In genomic region chr5:102993951-102994350, GRCm38 (mm10) we compare ENCODE assay signal across 15 mouse cellular contexts.
DNase-seq lines count a peak whose midpoint lies in the region; ATAC-seq and TF ChIP-seq lines count a peak whose summit lies in the region.
"Had no signal": no experiment of that assay in that cellular context is flagged by ENCODE, and none has a peak within 500 bp of the region (broad histone marks: within the 10 kb centered on the region; RNA-seq: fewer than 3 reads in every experiment).

No protein-coding gene starts in this region.

- no peaks in the 10 kb centered on the region for H3K36me3 ChIP-seq in heart, postnatal 0 days (replicated peaks; ENCODE audit: control insufficient read depth, insufficient read depth, low read length)
- H3K36me3 ChIP-seq in heart, adult 2 months (ENCODE audit: control insufficient read depth, insufficient read depth, low read length), result no peaks in the 10 kb centered on the region
- H3K36me3 ChIP-seq in lung, postnatal 0 days (ENCODE audit: insufficient read depth, low read length), result no peaks in the 10 kb centered on the region
- H3K36me3 ChIP-seq: heart, embryonic 13.5 days had no signal

- intact Hi-C loops in heart, adult 2 months (cut with DNase I), result no loop called here

- no peak for TF ChIP-seq CTCF in heart, postnatal 0 days (IDR thresholded peaks at IDR 0.05; ENCODE audit: low read depth)
- TF ChIP-seq CTCF in heart, adult 2 months (IDR thresholded peaks at IDR 0.05), result no peak
- TF ChIP-seq CTCF in lung, postnatal 0 days (IDR thresholded peaks at IDR 0.05), result no peak
- TF ChIP-seq CTCF in lung, adult 2 months (IDR thresholded peaks at IDR 0.05; ENCODE audit: insufficient read depth, low read length), result no peak

- no peak overlapping the region for H3K4me3 ChIP-seq in heart, postnatal 0 days (ENCODE audit: low read depth, low read length)
- no peak overlapping the region for H3K4me3 ChIP-seq in heart, adult 2 months
- H3K4me3 ChIP-seq in lung, postnatal 0 days (ENCODE audit: low read depth, low read length), result no peak overlapping the region
- H3K4me3 ChIP-seq in lung, adult 2 months (replicated peaks; ENCODE audit: extremely low read depth, low read depth, low read length), result no peak overlapping the region
- H3K4me3 ChIP-seq: forebrain, embryonic 13.5 days; heart, embryonic 13.5 days; left cerebral cortex, adult 2 months; megakaryocyte, embryonic 14.5 days; neural tube, embryonic 12.5 days had no signal

- no peak overlapping the region for H3K27ac ChIP-seq in heart, postnatal 0 days (ENCODE audit: low read depth)
- H3K27ac ChIP-seq in heart, adult 2 months, result no peak overlapping the region
- H3K27ac ChIP-seq in lung, postnatal 0 days (ENCODE audit: low read length), result no peak overlapping the region
- H3K27ac ChIP-seq: forebrain, embryonic 13.5 days; heart, embryonic 13.5 days; left cerebral cortex, adult 2 months; neural tube, embryonic 12.5 days had no signal

- no peaks in the 10 kb centered on the region for H3K27me3 ChIP-seq in heart, postnatal 0 days (ENCODE audit: control insufficient read depth, insufficient read depth, low read length)
- no peaks in the 10 kb centered on the region for H3K27me3 ChIP-seq in heart, adult 2 months (ENCODE audit: control insufficient read depth, insufficient read depth, low read length)
- H3K27me3 ChIP-seq in lung, postnatal 0 days (replicated peaks; ENCODE audit: insufficient read depth, low read length), result no peaks in the 10 kb centered on the region
- H3K27me3 ChIP-seq: forebrain, embryonic 13.5 days; heart, embryonic 13.5 days; megakaryocyte, embryonic 14.5 days; neural tube, embryonic 12.5 days had no signal

- no peaks in the 10 kb centered on the region for H3K4me1 ChIP-seq in heart, postnatal 0 days (ENCODE audit: control insufficient read depth, insufficient read depth)
- no peaks in the 10 kb centered on the region for H3K4me1 ChIP-seq in heart, adult 2 months (ENCODE audit: control insufficient read depth, insufficient read depth, low read length)
- H3K4me1 ChIP-seq in lung, postnatal 0 days (ENCODE audit: insufficient read depth, low read depth, low read length), result no peaks in the 10 kb centered on the region
- H3K4me1 ChIP-seq in lung, adult 2 months (ENCODE audit: control insufficient read depth, insufficient read depth, low read length), result no peaks in the 10 kb centered on the region
- H3K4me1 ChIP-seq: heart, embryonic 13.5 days; megakaryocyte, embryonic 14.5 days; neural tube, embryonic 12.5 days had no signal

- 55% methylated on average over 5 of the region's 5 CpGs for WGBS in heart, postnatal 0 days
- WGBS in heart, adult 2 months, result 53% methylated on average over 5 of the region's 5 CpGs
- 60% methylated on average over 5 of the region's 5 CpGs for WGBS in lung, postnatal 0 days
- 66% methylated on average over 5 of the region's 5 CpGs for WGBS in lung, adult 2 months

- no peak overlapping the region for H3K9ac ChIP-seq in heart, postnatal 0 days (replicated peaks; ENCODE audit: low read depth, low read length)
- H3K9ac ChIP-seq in heart, adult 2 months (ENCODE audit: low read depth, low read length), result no peak overlapping the region
- no peak overlapping the region for H3K9ac ChIP-seq in lung, postnatal 0 days (replicated peaks; ENCODE audit: low read depth)
- H3K9ac ChIP-seq: forebrain, embryonic 13.5 days; heart, embryonic 13.5 days; neural tube, embryonic 12.5 days had no signal

- ATAC-seq in heart, postnatal 0 days (ENCODE audit: insufficient read depth, low read depth), result 0 out of 2 replicates have a peak, but pooled peaks have one; percentile 36
- no peak for ATAC-seq in lung, postnatal 0 days
- ATAC-seq: forebrain, embryonic 13.5 days had no signal

- no peaks in the 10 kb centered on the region for H3K9me3 ChIP-seq in heart, postnatal 0 days (replicated peaks; ENCODE audit: control insufficient read depth, low read length)
- no peaks in the 10 kb centered on the region for H3K9me3 ChIP-seq in lung, postnatal 0 days (ENCODE audit: low read length)
- H3K9me3 ChIP-seq: forebrain, embryonic 13.5 days; heart, embryonic 13.5 days; neural tube, embryonic 12.5 days had no signal

- TF ChIP-seq EP300 in heart, postnatal 0 days (IDR thresholded peaks at IDR 0.05; ENCODE audit: low read depth), result no peak
- no peak for TF ChIP-seq EP300 in heart, adult 2 months (IDR thresholded peaks at IDR 0.05; ENCODE audit: insufficient read depth, low read depth, low read length)
- no peak for TF ChIP-seq EP300 in lung, postnatal 0 days (IDR thresholded peaks at IDR 0.05)

- DNase-seq in heart, postnatal 0 days (ENCODE audit: low spot score), result peak; percentile 10
- no peak for DNase-seq in heart, adult 2 months
- DNase-seq in lung, postnatal 0 days (ENCODE audit: low spot score), result peak; percentile 14
- no peak for DNase-seq in lung, adult 2 months
- peak; percentile 17 for DNase-seq in ZHBTc4 (ENCODE audit: low read depth, low spot score)
- DNase-seq in kidney, postnatal 4 days, result peak; percentile 6 to 10
- no peak for DNase-seq in layer of hippocampus, adult 11-12 months (ENCODE audit: low spot score)
- DNase-seq in right cerebral cortex, adult 18-20 months, result no peak
- DNase-seq: cerebellum, adult 11-12 months; liver had no signal

- H3K79me2 ChIP-seq in heart, adult 2 months (replicated peaks; ENCODE audit: control insufficient read depth, insufficient read depth, low read length), result no peaks in the 10 kb centered on the region

- TF ChIP-seq POLR2A in heart, adult 2 months (IDR thresholded peaks at IDR 0.05; ENCODE audit: insufficient read depth, low read depth, low read length), result no peak
- TF ChIP-seq POLR2A in lung, adult 2 months (IDR thresholded peaks at IDR 0.05; ENCODE audit: borderline replicate concordance, extremely low read depth, low read depth, low read length), result no peak

- H3K4me2 ChIP-seq in heart, postnatal 0 days (ENCODE audit: low read depth, low read length), result no peak overlapping the region
- H3K4me2 ChIP-seq in lung, postnatal 0 days (replicated peaks; ENCODE audit: low read depth, low read length), result no peak overlapping the region
- H3K4me2 ChIP-seq: forebrain, embryonic 13.5 days; heart, embryonic 13.5 days; neural tube, embryonic 12.5 days had no signal

Comparison
In these comparisons a context has a peak if more than half of its experiments do, and no peak if none do; other contexts are left out.
1. DNase-seq: peak in heart, postnatal 0 days (single experiment), lung, postnatal 0 days (single experiment), ZHBTc4 (single experiment) and kidney, postnatal 4 days (2 of 2); none in heart, adult 2 months (0 of 2), lung, adult 2 months (single experiment), layer of hippocampus, adult 11-12 months (single experiment) and right cerebral cortex, adult 18-20 months (single experiment).